Mouse (Mus musculus): ENCODE results near the gene Mb21d2.

GRCm38 (mm10) chr16:28905567-28906289 lies 23.7 kb downstream of the Mb21d2 start:
- TF ChIP-seq CTCF (IDR thresholded peaks at IDR 0.05; ENCODE audit: extremely low read depth, insufficient read depth, low read length) (no peak), POLR2A (IDR thresholded peaks at IDR 0.05; ENCODE audit: extremely low read depth, insufficient read depth, low read length) (no peak)

All from cortical plate, adult 2 months (tissue).